Mouse (Mus musculus) right cerebral cortex, adult 2 months (tissue): ENCODE results near the gene Hsdl2.

Experiments used
- DNase-seq, 2 experiments: peaks; one replicate each; pipeline ENCODE4 v3.0.0; 2021 to 2022; ENCODE audit warnings: low spot score in 2 of 2

The Hsdl2 gene

GRCm38 (mm10) chr4:59625998-59626910 is 44.9 kb downstream of the Hsdl2 start, which contains the start of gene E130308A19Rik:
Gene E130308A19Rik (plus strand): TSS chr4:59626211.
- peak; percentile 33 to 53 for DNase-seq

GRCm38 (mm10) chr4:59628255-59628654 is 46.9 kb downstream of the Hsdl2 start:
- no peak for DNase-seq

- peak in 1 of 2 experiments; percentile 10 for DNase-seq
Measured at GRCm38 (mm10) chr4:59629076-59629874, 47.9 kb downstream of the Hsdl2 start.

GRCm38 (mm10) chr4:59630122-59630521 is 48.8 kb downstream of the Hsdl2 start:
- no peak for DNase-seq

GRCm38 (mm10) chr4:59634532-59634931 is 53.2 kb downstream of the Hsdl2 start:
- no peak for DNase-seq

GRCm38 (mm10) chr4:59639163-59639562 is 57.8 kb downstream of the Hsdl2 start:
- no peak for DNase-seq

- no peak for DNase-seq
Measured at GRCm38 (mm10) chr4:59640720-59641119, 59.4 kb downstream of the Hsdl2 start.

GRCm38 (mm10) chr4:59642039-59642438 is 60.7 kb downstream of the Hsdl2 start:
- no peak for DNase-seq

- DNase-seq, result no peak
Measured at GRCm38 (mm10) chr4:59642657-59643056, 61.3 kb downstream of the Hsdl2 start.

GRCm38 (mm10) chr4:59644431-59644830 is 63.1 kb downstream of the Hsdl2 start:
- no peak for DNase-seq

- no peak for DNase-seq
Measured at GRCm38 (mm10) chr4:59644992-59645391, 63.6 kb downstream of the Hsdl2 start.

GRCm38 (mm10) chr4:59645610-59646009 is 64.2 kb downstream of the Hsdl2 start:
- no peak for DNase-seq

GRCm38 (mm10) chr4:59646020-59646696 is 64.8 kb downstream of the Hsdl2 start:
- no peak for DNase-seq

- DNase-seq, result no peak
Measured at GRCm38 (mm10) chr4:59649119-59649518, 67.8 kb downstream of the Hsdl2 start.

- DNase-seq, result no peak
Measured at GRCm38 (mm10) chr4:59652166-59652681, 70.9 kb downstream of the Hsdl2 start.

GRCm38 (mm10) chr4:59656061-59656642 is 74.8 kb downstream of the Hsdl2 start:
- DNase-seq, result no peak

GRCm38 (mm10) chr4:59662163-59662562 is 80.8 kb downstream of the Hsdl2 start:
- no peak for DNase-seq

- no peak for DNase-seq
Measured at GRCm38 (mm10) chr4:59663451-59663850, 82.1 kb downstream of the Hsdl2 start.

GRCm38 (mm10) chr4:59666550-59667317 is 85.4 kb downstream of the Hsdl2 start:
- DNase-seq, result peak; percentile 15 to 17

- DNase-seq, result no peak
Measured at GRCm38 (mm10) chr4:59668050-59668449, 86.7 kb downstream of the Hsdl2 start.
